Mouse (Mus musculus) gastrocnemius, postnatal 4 days (tissue): ENCODE measurements around the gene Cd180. TPM values are rescaled to one million over a fixed set of nuclear protein-coding genes. Genes with fewer than 3 reads are reported as not detected.
A peak's percentile ranks its signal among the peaks of the same experiment; 100 is the strongest.
"Not testable (repeated sequence)": the region's sequence is repeated elsewhere in the genome, so short reads cannot be mapped to it uniquely, and the experiment has no call there.

ENCODE experiments used
- DNase-seq, 2 experiments: peaks; one replicate each; pipeline ENCODE4 v3.0.0; 2021 to 2022; ENCODE audit warnings: low spot score in 2 of 2, mixed read lengths in 2 of 2
- total RNA-seq, 2 experiments: library from RNA; stranded (reverse); gene quantifications; 2 replicates each; pipeline ENCODE4 v1.2.3; 2021

The Cd180 gene
- total RNA-seq, 2 experiments from 2014 or later = 1.8 to 2.0 TPM

- DNase-seq = no peak
Measured at GRCm38 (mm10) chr13:102674083-102674482, 19.3 kb upstream of the Cd180 start.

- not testable (repeated sequence) for DNase-seq
Measured at GRCm38 (mm10) chr13:102677602-102678001, 15.8 kb upstream of the Cd180 start.

GRCm38 (mm10) chr13:102678482-102678881 is 14.9 kb upstream of the Cd180 start:
- DNase-seq = peak in 1 of 2 experiments; percentile 70

- DNase-seq = no peak
Measured at GRCm38 (mm10) chr13:102684890-102685289, 8.5 kb upstream of the Cd180 start.

GRCm38 (mm10) chr13:102688121-102688520 is 5.2 kb upstream of the Cd180 start:
- no peak for DNase-seq

GRCm38 (mm10) chr13:102689201-102690090 is 3.9 kb upstream of the Cd180 start:
- DNase-seq = no peak

GRCm38 (mm10) chr13:102690184-102690583 is 3.2 kb upstream of the Cd180 start:
- no peak for DNase-seq

GRCm38 (mm10) chr13:102691408-102692150 is 1.8 kb upstream of the Cd180 start:
- DNase-seq = no peak

- no peak for DNase-seq
Measured at GRCm38 (mm10) chr13:102694154-102694553, 796 bp downstream of the Cd180 start.

GRCm38 (mm10) chr13:102695121-102695905 is 2.0 kb downstream of the Cd180 start:
- DNase-seq = no peak

- DNase-seq = no peak
Measured at GRCm38 (mm10) chr13:102698335-102698734, 5.0 kb downstream of the Cd180 start.

GRCm38 (mm10) chr13:102698751-102699323 is 5.5 kb downstream of the Cd180 start:
- peak; percentile 20 to 51 for DNase-seq

GRCm38 (mm10) chr13:102700176-102700575 is 6.8 kb downstream of the Cd180 start:
- DNase-seq = no peak

GRCm38 (mm10) chr13:102700744-102701143 is 7.4 kb downstream of the Cd180 start:
- no peak for DNase-seq

- no peak for DNase-seq
Measured at GRCm38 (mm10) chr13:102716973-102717372, 23.6 kb downstream of the Cd180 start.

GRCm38 (mm10) chr13:102725416-102725815 is 32.1 kb downstream of the Cd180 start:
- DNase-seq = no peak

GRCm38 (mm10) chr13:102725906-102726305 is 32.5 kb downstream of the Cd180 start:
- no peak for DNase-seq

- DNase-seq = no peak
Measured at GRCm38 (mm10) chr13:102726876-102727275, 33.5 kb downstream of the Cd180 start.

- DNase-seq = no peak
Measured at GRCm38 (mm10) chr13:102728035-102728434, 34.7 kb downstream of the Cd180 start.

GRCm38 (mm10) chr13:102728951-102729350 is 35.6 kb downstream of the Cd180 start:
- not testable (repeated sequence) for DNase-seq

- DNase-seq = no peak
Measured at GRCm38 (mm10) chr13:102733063-102733462, 39.7 kb downstream of the Cd180 start.
